Mouse (Mus musculus) embryo, embryonic 11.5 days (tissue): Measurements from ENCODE around the gene Rgs14.
A peak's percentile ranks its signal among the peaks of the same experiment; 100 is the strongest.

Source experiments
- DNase-seq: peaks from one replicate; pipeline ENCODE4 v3.0.0-alpha.2; 2012; ENCODE audit warnings: low read depth, low spot score

The Rgs14 gene

GRCm38 (mm10) chr13:55369531-55370114, at the start of gene Rgs14:
Rgs14 (plus strand) TSS chr13:55369732.
- DNase-seq = no peak

- DNase-seq = no peak
Measured at GRCm38 (mm10) chr13:55319931-55320533, 49.5 kb upstream of the Rgs14 start, which contains the start of gene Prelid1. Prelid1 (plus strand) TSS chr13:55320500.

- peak; percentile 85 for DNase-seq
Measured at GRCm38 (mm10) chr13:55321434-55322129, 48.0 kb upstream of the Rgs14 start, which contains the start of gene Rab24. Rab24 (minus strand) TSS chr13:55321946.

- DNase-seq = peak; percentile 35
Measured at GRCm38 (mm10) chr13:55322130-55322825, 47.3 kb upstream of the Rgs14 start.

GRCm38 (mm10) chr13:55325596-55325995, 43.9 kb upstream of the Rgs14 start:
- no peak for DNase-seq

GRCm38 (mm10) chr13:55327169-55327568, 42.4 kb upstream of the Rgs14 start:
- no peak for DNase-seq

GRCm38 (mm10) chr13:55327633-55328032, 41.9 kb upstream of the Rgs14 start:
- peak; percentile 72 for DNase-seq

GRCm38 (mm10) chr13:55328171-55328570, 41.4 kb upstream of the Rgs14 start:
- no peak for DNase-seq

GRCm38 (mm10) chr13:55328641-55329040, 40.9 kb upstream of the Rgs14 start:
- no peak for DNase-seq

GRCm38 (mm10) chr13:55329109-55329682, 40.3 kb upstream of the Rgs14 start:
- DNase-seq = no peak

- peak; percentile 82 for DNase-seq
Measured at GRCm38 (mm10) chr13:55329683-55330566, 39.6 kb upstream of the Rgs14 start, which contains the start of gene Mxd3. Mxd3 (minus strand) TSS chr13:55329823.

- DNase-seq = no peak
Measured at GRCm38 (mm10) chr13:55330567-55331400, 38.7 kb upstream of the Rgs14 start.

GRCm38 (mm10) chr13:55332331-55332730, 37.2 kb upstream of the Rgs14 start:
- no peak for DNase-seq

- DNase-seq = no peak
Measured at GRCm38 (mm10) chr13:55335701-55336100, 33.8 kb upstream of the Rgs14 start.

GRCm38 (mm10) chr13:55337341-55337975, 32.1 kb upstream of the Rgs14 start:
- no peak for DNase-seq

- no peak for DNase-seq
Measured at GRCm38 (mm10) chr13:55338131-55339054, 31.1 kb upstream of the Rgs14 start.

- no peak for DNase-seq
Measured at GRCm38 (mm10) chr13:55339259-55339658, 30.3 kb upstream of the Rgs14 start.

- no peak for DNase-seq
Measured at GRCm38 (mm10) chr13:55342469-55342868, 27.1 kb upstream of the Rgs14 start.
